Mouse (Mus musculus): ENCODE results near the gene Tmem115.

GRCm38 (mm10) chr9:107544196-107544700, 10.5 kb downstream of the Tmem115 start:
- TF ChIP-seq CTCF (IDR thresholded peaks at IDR 0.05; ENCODE audit: low read depth) (no peak), EP300 (optimal IDR thresholded peaks at IDR 0.05) (no peak)
